Mouse (Mus musculus) olfactory bulb, adult 2 months (tissue): ENCODE measurements around the gene Strada. TPM values are rescaled to one million over a fixed set of nuclear protein-coding genes. Genes with fewer than 3 reads are reported as not detected.
A peak's percentile ranks its signal among the peaks of the same experiment; 100 is the strongest.
"Not testable (repeated sequence)": the region's sequence is repeated elsewhere in the genome, so short reads cannot be mapped to it uniquely, and the experiment has no call there.

Experiments
- H3K27ac ChIP-seq: fragments of 200-500 bp; 2 replicates; pipeline ENCODE4 v1.5.1; 2012; ENCODE audit warnings: low read depth, low read length; ENCODE audit not compliant: insufficient read depth
- H3K4me1 ChIP-seq: fragments of 200-500 bp; 2 replicates; pipeline ENCODE4 v1.6.1; 2012; ENCODE audit warnings: low read length; ENCODE audit not compliant: control insufficient read depth, insufficient read depth
- H3K4me3 ChIP-seq: fragments of 200-500 bp; 2 replicates; pipeline ENCODE4 v1.5.1; 2012; ENCODE audit warnings: mild to moderate bottlenecking, low read depth, low read length, moderate library complexity; ENCODE audit not compliant: insufficient read depth
- CTCF ChIP-seq: fragments of 200-500 bp; IDR thresholded peaks from 2 replicates; pipeline ENCODE4 v1.5.1; 2012; ENCODE audit warnings: low read depth, mild to moderate bottlenecking, low read length, moderate library complexity; ENCODE audit not compliant: insufficient read depth
- POLR2A ChIP-seq: fragments of 200-500 bp; IDR thresholded peaks from 2 replicates; pipeline ENCODE4 v1.6.1; 2012; ENCODE audit warnings: mild to moderate bottlenecking, low read depth, low read length, moderate library complexity; ENCODE audit not compliant: insufficient read depth
- WGBS: fragments of 180-500 bp; shearing (Covaris S2); methylation state at CpG from one replicate; pipeline ENCODE4 v1.1.7; 2018; 5-methylcytosine and 5-hydroxymethylcytosine counted together
- polyA plus RNA-seq: library from polyadenylated mRNA; stranded (reverse); fragments of >200 nt; gene quantifications from 2 replicates; pipeline ENCODE4 v1.2.4, GENCODE M21; 2012; ENCODE audit warnings: low replicate concordance; ENCODE audit not compliant: missing spikeins, insufficient read depth, insufficient read length

Gene Strada
- polyA plus RNA-seq, 1 experiment: 209 TPM

DNA sequence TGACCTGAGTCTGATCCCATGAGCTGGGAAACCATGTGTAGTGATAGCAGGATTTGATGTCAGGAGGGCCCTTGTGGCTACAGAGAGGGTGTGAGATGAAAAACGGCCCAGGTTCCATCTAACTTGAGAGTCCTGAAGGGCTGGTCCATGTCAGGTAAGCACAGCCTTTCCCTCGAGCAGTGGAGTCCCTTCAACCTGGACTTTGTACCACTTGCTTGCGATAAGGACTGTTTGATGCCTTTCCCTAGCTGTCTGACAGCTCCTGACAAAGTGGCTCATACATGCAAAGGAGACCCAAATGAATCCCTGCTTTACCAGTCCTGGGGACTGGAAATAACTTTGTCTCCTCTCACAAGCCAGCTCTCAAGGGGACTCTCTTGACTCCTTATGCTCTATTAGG is 50.7 kb downstream of the Strada start:
- no peak for TF ChIP-seq POLR2A
- no peak for TF ChIP-seq CTCF
- no peak overlapping the region for H3K4me3 ChIP-seq
- WGBS: 93% methylated on average over 3 of the region's 3 CpGs
- peaks cover 20% of the 10 kb centered on the region for H3K4me1 ChIP-seq
- H3K27ac ChIP-seq: no peak overlapping the region

- H3K4me1 ChIP-seq: peaks cover 2% of the 10 kb centered on the region; the same call in 1 of the 2 replicates
- H3K27ac ChIP-seq: peak overlapping the region; percentile 32
- TF ChIP-seq POLR2A: no peak
- TF ChIP-seq CTCF: no peak
- H3K4me3 ChIP-seq: no peak overlapping the region
- 24% methylated on average over 8 of the region's 8 CpGs for WGBS
These were observed 67.1 kb downstream of the Strada start for GRCm38 (mm10) chr11:106134580-106135528.

- H3K4me1 ChIP-seq: peaks cover 2% of the 10 kb centered on the region; the same call in 1 of the 2 replicates
- no peak overlapping the region for H3K4me3 ChIP-seq
- H3K27ac ChIP-seq: no peak overlapping the region
- TF ChIP-seq POLR2A (no peak), CTCF (no peak)
- 93% methylated on average over 5 of the region's 5 CpGs for WGBS
These were observed 69.5 kb downstream of the Strada start for GRCm38 (mm10) chr11:106132516-106132915.

- Histone ChIP-seq H3K4me3 (no peak overlapping the region), H3K27ac (no peak overlapping the region), H3K4me1 (no peaks in the 10 kb centered on the region)
- 95% methylated on average over 1 of the region's 1 CpGs for WGBS
- no peak for TF ChIP-seq CTCF
- no peak for TF ChIP-seq POLR2A
These were observed 72.5 kb downstream of the Strada start for GRCm38 (mm10) chr11:106129477-106129876.

GRCm38 (mm10) chr11:106126727-106127373 is 75.1 kb downstream of the Strada start:
- H3K27ac ChIP-seq, H3K4me3 ChIP-seq, H3K4me1 ChIP-seq: not testable (repeated sequence)
- WGBS: 97% methylated on average over 6 of the region's 6 CpGs

DNA sequence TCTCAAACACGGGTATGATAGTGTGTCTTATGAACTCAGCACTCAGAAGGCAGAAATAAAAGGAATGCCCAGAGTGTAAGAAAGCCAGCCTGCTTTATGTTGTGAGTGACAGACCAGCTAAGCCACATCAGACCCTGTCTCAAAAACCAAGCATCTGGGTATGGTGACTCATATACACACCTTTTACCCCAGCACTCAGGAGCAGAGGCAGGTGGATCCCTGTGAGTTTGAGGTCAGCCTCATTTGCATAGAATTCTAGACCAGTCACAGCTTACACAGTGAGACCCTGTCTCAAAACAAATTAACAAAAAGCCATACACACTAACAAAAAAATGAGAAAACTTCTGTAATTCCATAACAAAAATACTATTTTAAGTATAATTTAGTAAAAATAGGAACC is 76.1 kb downstream of the Strada start:
- Histone ChIP-seq H3K4me3 (no peak overlapping the region), H3K27ac (no peak overlapping the region), H3K4me1 (no peaks in the 10 kb centered on the region)
- 76% methylated on average over 1 of the region's 1 CpGs for WGBS
- no peak for TF ChIP-seq POLR2A
- TF ChIP-seq CTCF: no peak

DNA sequence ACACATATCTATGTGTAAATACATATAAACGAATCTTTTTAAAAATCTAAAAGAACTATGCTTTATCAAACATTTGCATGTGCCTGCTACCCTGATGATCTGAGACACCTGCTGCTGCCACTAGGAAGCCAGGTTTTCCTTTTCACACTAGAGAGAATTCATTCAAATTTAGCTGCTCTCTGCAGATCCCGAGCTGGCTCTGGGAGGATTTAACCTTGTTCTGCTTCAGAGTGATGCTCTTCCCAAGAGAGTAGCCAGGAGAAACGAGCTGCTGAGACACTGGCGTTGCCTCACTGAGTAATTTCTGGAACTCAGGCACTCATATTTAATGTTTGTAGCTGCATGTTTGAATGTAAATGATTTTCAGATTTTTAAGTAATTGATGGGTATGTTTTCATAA is 77.2 kb downstream of the Strada start:
- TF ChIP-seq CTCF (no peak), POLR2A (no peak)
- Histone ChIP-seq H3K4me1 (no peaks in the 10 kb centered on the region), H3K27ac (no peak overlapping the region), H3K4me3 (no peak overlapping the region)
- 72% methylated on average over 4 of the region's 4 CpGs for WGBS

- Histone ChIP-seq H3K27ac (no peak overlapping the region), H3K4me1 (no peaks in the 10 kb centered on the region), H3K4me3 (no peak overlapping the region)
- TF ChIP-seq POLR2A (no peak), CTCF (no peak)
- WGBS: 80% methylated on average over 3 of the region's 3 CpGs
These were observed 79.2 kb downstream of the Strada start for GRCm38 (mm10) chr11:106122736-106123135.

- TF ChIP-seq POLR2A (no peak), CTCF (no peak)
- no peak overlapping the region for H3K27ac ChIP-seq
- no peaks in the 10 kb centered on the region for H3K4me1 ChIP-seq
- H3K4me3 ChIP-seq: no peak overlapping the region
- WGBS: 97% methylated on average over 5 of the region's 5 CpGs
These were observed 79.7 kb downstream of the Strada start for GRCm38 (mm10) chr11:106122221-106122620.

Other genes with a start within 250 kb of the Strada start
- not detected in 2 replicates for gene Cyb561, start 248.8 kb downstream of the Strada start, polyA plus RNA-seq
- not detected in 2 replicates for gene Ace, start 234.2 kb downstream of the Strada start, polyA plus RNA-seq
- not detected in 2 replicates for gene Ace3, start 207.5 kb downstream of the Strada start, polyA plus RNA-seq
- not detected in 2 replicates for gene Kcnh6, start 194.0 kb downstream of the Strada start, polyA plus RNA-seq
- gene Dcaf7, start 165.3 kb downstream of the Strada start, polyA plus RNA-seq: 52.7 and 159 TPM in 2 replicates
- gene Taco1, start 136.1 kb downstream of the Strada start, polyA plus RNA-seq: not detected in 2 replicates
- not detected in 2 replicates for gene Map3k3, start 117.6 kb downstream of the Strada start, polyA plus RNA-seq
- not detected in 2 replicates for gene Gm10840, start 41.3 kb downstream of the Strada start, polyA plus RNA-seq
- gene Limd2, start 41.3 kb downstream of the Strada start, polyA plus RNA-seq: 164 and 291 TPM in 2 replicates
- not detected in 2 replicates for gene Ccdc47, start 14.2 kb upstream of the Strada start, polyA plus RNA-seq
- gene Ddx42, start 14.8 kb upstream of the Strada start, polyA plus RNA-seq: not detected in 2 replicates
- gene Ftsj3, start 53.9 kb upstream of the Strada start, polyA plus RNA-seq: not detected in 2 replicates
- gene Psmc5, start 54.0 kb upstream of the Strada start, polyA plus RNA-seq: not detected in 2 replicates
- not detected in 2 replicates for gene Smarcd2, start 70.8 kb upstream of the Strada start, polyA plus RNA-seq
- gene Tcam1, start 74.5 kb upstream of the Strada start, polyA plus RNA-seq: not detected in 2 replicates
- not detected in 2 replicates for gene Gh, start 99.7 kb upstream of the Strada start, polyA plus RNA-seq
- gene Cd79b, start 112.6 kb upstream of the Strada start, polyA plus RNA-seq: not detected in 2 replicates
- gene Scn4a, start 151.1 kb upstream of the Strada start, polyA plus RNA-seq: not detected in 2 replicates
- not detected in 2 replicates for gene Prr29, start 163.3 kb upstream of the Strada start, polyA plus RNA-seq
- gene Icam2, start 185.9 kb upstream of the Strada start, polyA plus RNA-seq: not detected in 2 replicates